Mouse (Mus musculus) limb, embryonic 14.5 days (tissue): ENCODE measurements around the gene Cobl. TPM values are rescaled to one million over a fixed set of nuclear protein-coding genes. Genes with fewer than 3 reads are reported as not detected.

Experiments
- ATAC-seq: fragments of 200-750 bp; cut with Nextera tagmentation; 2 replicates; pipeline ENCODE4 v1.8.0; 2017; ENCODE audit warnings: low read depth, moderate number of reproducible peaks, moderate TSS enrichment; ENCODE audit not compliant: low FRiP score
- DNase-seq: peaks from one replicate; pipeline ENCODE4 v3.0.0-alpha.2; 2015; ENCODE audit warnings: low spot score
- H3K27ac ChIP-seq: fragments of 300-500 bp; sonication (generic); replicated peaks from 2 replicates; pipeline ENCODE4 v1.5.1; 2014; ENCODE audit warnings: low read depth, mild to moderate bottlenecking, low read length, moderate library complexity, mixed read lengths
- H3K27me3 ChIP-seq: fragments of 300-500 bp; sonication (generic); 2 replicates; pipeline ENCODE4 v1.6.1; 2014; ENCODE audit warnings: low read length, mixed read lengths; ENCODE audit not compliant: control insufficient read depth, insufficient read depth
- H3K36me3 ChIP-seq: fragments of 300-500 bp; sonication (generic); 2 replicates; pipeline ENCODE4 v1.6.1; 2014; ENCODE audit warnings: mild to moderate bottlenecking, low read length, moderate library complexity, mixed read lengths; ENCODE audit not compliant: control insufficient read depth, insufficient read depth
- H3K4me1 ChIP-seq: fragments of 300-500 bp; sonication (generic); 2 replicates; pipeline ENCODE4 v1.6.1; 2014; ENCODE audit warnings: antibody characterized with exemption, low read length, mixed read lengths; ENCODE audit not compliant: control insufficient read depth, insufficient read depth
- H3K4me2 ChIP-seq: fragments of 300-500 bp; sonication (generic); replicated peaks from 2 replicates; pipeline ENCODE4 v1.6.1; 2014; ENCODE audit warnings: low read depth, mild to moderate bottlenecking, low read length, moderate library complexity; ENCODE audit not compliant: severe bottlenecking
- H3K4me3 ChIP-seq: fragments of 300-500 bp; sonication (generic); replicated peaks from 2 replicates; pipeline ENCODE4 v1.5.1; 2014; ENCODE audit warnings: low read length
- H3K9ac ChIP-seq: fragments of 300-500 bp; sonication (generic); 2 replicates; pipeline ENCODE4 v1.6.1; 2014; ENCODE audit warnings: mild to moderate bottlenecking, low read depth, low read length, moderate library complexity; ENCODE audit not compliant: severe bottlenecking
- H3K9me3 ChIP-seq: fragments of 300-500 bp; sonication (generic); 2 replicates; pipeline ENCODE4 v1.6.1; 2016; ENCODE audit warnings: low read length; ENCODE audit not compliant: control insufficient read depth
- POLR2A ChIP-seq: fragments of 200-500 bp; IDR thresholded peaks from 2 replicates; pipeline ENCODE4 v1.8.0; 2012; ENCODE audit warnings: inconsistent platforms, mild to moderate bottlenecking, moderate library complexity, borderline replicate concordance; ENCODE audit not compliant: insufficient read depth, insufficient read length; ENCODE audit errors: extremely low read depth
- WGBS: fragments of 180-500 bp; shearing (Covaris S2); extraction: QIAGEN DNeasy Blood & Tissue Kit; methylation state at CpG from one replicate; pipeline ENCODE4 v1.1.7; 2014; 5-methylcytosine and 5-hydroxymethylcytosine counted together
- polyA plus RNA-seq, 2 experiments: library from polyadenylated mRNA; depleted of rRNA in 1 of 2; stranded (reverse) in 1 of 2; unstranded in 1 of 2; fragments of >200 nt; fragmentation: Nextera tagmentation in 1 of 2; extraction: Ambion mirVana in 1 of 2; gene quantifications; 2 replicates each; pipeline versions ENCODE4 v1.2.1 to v1.2.3; 2012 to 2014

Cobl gene
- polyA plus RNA-seq, 2 experiments, result 22.2 to 31.3 TPM

GRCm38 (mm10) chr11:12234876-12235275, 229.9 kb downstream of the Cobl start:
- no peak for DNase-seq
- Histone ChIP-seq H3K27me3 (no peaks in the 10 kb centered on the region), H3K27ac (no peak overlapping the region), H3K4me2 (no peak overlapping the region), H3K9ac (no peak overlapping the region), H3K4me3 (no peak overlapping the region), H3K4me1 (0 out of 2 replicates have a peak, but pooled peaks cover 2% of the 10 kb centered on the region), H3K9me3 (no peaks in the 10 kb centered on the region), H3K36me3 (no peaks in the 10 kb centered on the region)
- 77% methylated on average over 4 of the region's 4 CpGs for WGBS
- no peak for TF ChIP-seq POLR2A
- ATAC-seq, result no peak

- H3K9me3 ChIP-seq, result no peaks in the 10 kb centered on the region
- WGBS, result 86% methylated on average over 1 of the region's 1 CpGs
- H3K27ac ChIP-seq, result no peak overlapping the region
- no peak overlapping the region for H3K4me3 ChIP-seq
- 0 out of 2 replicates have a peak, but pooled peaks cover 2% of the 10 kb centered on the region for H3K4me1 ChIP-seq
- DNase-seq (no peak), ATAC-seq (no peak)
- no peaks in the 10 kb centered on the region for H3K36me3 ChIP-seq
- TF ChIP-seq POLR2A, result no peak
- H3K9ac ChIP-seq, result no peak overlapping the region
- H3K27me3 ChIP-seq, result no peaks in the 10 kb centered on the region
- H3K4me2 ChIP-seq, result no peak overlapping the region
Measured at GRCm38 (mm10) chr11:12234126-12234525, 230.6 kb downstream of the Cobl start.

- no peak overlapping the region for H3K9ac ChIP-seq
- H3K27me3 ChIP-seq, result no peaks in the 10 kb centered on the region
- H3K4me2 ChIP-seq, result no peak overlapping the region
- H3K36me3 ChIP-seq, result no peaks in the 10 kb centered on the region
- DNase-seq, result no peak
- no peak overlapping the region for H3K4me3 ChIP-seq
- 0 out of 2 replicates have a peak, but pooled peaks cover 2% of the 10 kb centered on the region for H3K4me1 ChIP-seq
- TF ChIP-seq POLR2A, result no peak
- WGBS, result 79% methylated on average over 3 of the region's 3 CpGs
- no peaks in the 10 kb centered on the region for H3K9me3 ChIP-seq
- ATAC-seq, result no peak
- H3K27ac ChIP-seq, result no peak overlapping the region
Measured at GRCm38 (mm10) chr11:12232743-12233125, 232.0 kb downstream of the Cobl start.

GRCm38 (mm10) chr11:12232041-12232742, 232.6 kb downstream of the Cobl start:
- Histone ChIP-seq H3K4me3 (no peak overlapping the region), H3K4me2 (no peak overlapping the region), H3K9me3 (no peaks in the 10 kb centered on the region), H3K27me3 (no peaks in the 10 kb centered on the region), H3K9ac (no peak overlapping the region), H3K4me1 (0 out of 2 replicates have a peak, but pooled peaks cover 2% of the 10 kb centered on the region), H3K27ac (no peak overlapping the region), H3K36me3 (no peaks in the 10 kb centered on the region)
- 80% methylated on average over 9 of the region's 10 CpGs for WGBS
- no peak for DNase-seq
- ATAC-seq, result no peak
- no peak for TF ChIP-seq POLR2A

- TF ChIP-seq POLR2A, result no peak
- DNase-seq (no peak), ATAC-seq (no peak)
- Histone ChIP-seq H3K36me3 (no peaks in the 10 kb centered on the region), H3K9me3 (no peaks in the 10 kb centered on the region), H3K27me3 (no peaks in the 10 kb centered on the region), H3K4me1 (0 out of 2 replicates have a peak, but pooled peaks cover 2% of the 10 kb centered on the region), H3K9ac (no peak overlapping the region), H3K4me2 (no peak overlapping the region), H3K27ac (no peak overlapping the region), H3K4me3 (no peak overlapping the region)
- WGBS, result 67% methylated on average over 6 of the region's 6 CpGs
Measured at GRCm38 (mm10) chr11:12231481-12232035, 233.2 kb downstream of the Cobl start.
